Mouse (Mus musculus) heart, embryonic 11.5 days (tissue): ENCODE data around the gene Gm49711. TPM values are rescaled to one million over a fixed set of nuclear protein-coding genes. Genes with fewer than 3 reads are reported as not detected.
"Not testable (repeated sequence)": the region's sequence is repeated elsewhere in the genome, so short reads cannot be mapped to it uniquely, and the experiment has no call there.

Experiments
- ATAC-seq: fragments of 200-750 bp; cut with Nextera tagmentation; replicated peaks from 2 replicates; pipeline ENCODE4 v1.8.0; 2017; ENCODE audit warnings: moderate library complexity; ENCODE audit not compliant: insufficient number of reproducible peaks, low FRiP score, low TSS enrichment
- H3K27ac ChIP-seq: fragments of 300-500 bp; sonication (generic); 2 replicates; pipeline ENCODE4 v1.5.1; 2014; ENCODE audit warnings: mild to moderate bottlenecking, low read depth, low read length
- H3K27me3 ChIP-seq: fragments of 300-500 bp; sonication (generic); 2 replicates; pipeline ENCODE4 v1.6.1; 2014; ENCODE audit warnings: mild to moderate bottlenecking, low read length, mixed read lengths; ENCODE audit not compliant: control insufficient read depth, insufficient read depth
- H3K36me3 ChIP-seq: fragments of 300-500 bp; sonication (generic); 2 replicates; pipeline ENCODE4 v1.6.1; 2014; ENCODE audit warnings: mild to moderate bottlenecking, low read length, moderate library complexity, mixed read lengths; ENCODE audit not compliant: control insufficient read depth, insufficient read depth
- H3K4me1 ChIP-seq: fragments of 300-500 bp; sonication (generic); 2 replicates; pipeline ENCODE4 v1.6.1; 2014; ENCODE audit warnings: low read length; ENCODE audit not compliant: control insufficient read depth, insufficient read depth
- H3K4me2 ChIP-seq: fragments of 300-500 bp; sonication (generic); 2 replicates; pipeline ENCODE4 v1.6.1; 2014; ENCODE audit warnings: mild to moderate bottlenecking, moderate library complexity
- H3K4me3 ChIP-seq: fragments of 300-500 bp; sonication (generic); 2 replicates; pipeline ENCODE4 v1.5.1; 2014; ENCODE audit warnings: low read depth, low read length
- H3K9ac ChIP-seq: fragments of 300-500 bp; sonication (generic); 2 replicates; pipeline ENCODE4 v1.6.1; 2014; ENCODE audit warnings: mild to moderate bottlenecking, low read depth, low read length, moderate library complexity
- H3K9me3 ChIP-seq: fragments of 300-500 bp; sonication (generic); replicated peaks from 2 replicates; pipeline ENCODE4 v1.6.1; 2016; ENCODE audit warnings: low read length; ENCODE audit not compliant: control insufficient read depth
- WGBS: fragments of 180-500 bp; shearing (Covaris S2); extraction: QIAGEN DNeasy Blood & Tissue Kit; methylation state at CpG from one replicate; pipeline ENCODE4 v1.1.7; 2014; ENCODE audit not compliant: insufficient replicate concordance; 5-methylcytosine and 5-hydroxymethylcytosine counted together
- polyA plus RNA-seq: library from polyadenylated mRNA; unstranded; fragments of >200 nt; fragmentation: Nextera tagmentation; extraction: Ambion mirVana; gene quantifications from 2 replicates; pipeline ENCODE4 v1.2.1, GENCODE M21; 2014

Gene Gm49711
- polyA plus RNA-seq, 1 experiment from 2014 or later: 0.20 TPM

GRCm38 (mm10) chr16:92083771-92084453, 25.8 kb downstream of the Gm49711 start:
- ATAC-seq: no peak
- Histone ChIP-seq H3K4me3 (no peak overlapping the region), H3K9me3 (no peaks in the 10 kb centered on the region), H3K4me2 (no peak overlapping the region), H3K27me3 (no peaks in the 10 kb centered on the region), H3K27ac (no peak overlapping the region), H3K36me3 (peaks cover 4% of the 10 kb centered on the region; the same call in 1 of the 2 replicates), H3K9ac (no peak overlapping the region), H3K4me1 (no peaks in the 10 kb centered on the region)
- 82% methylated on average over 10 of the region's 10 CpGs for WGBS

GRCm38 (mm10) chr16:92089225-92089624, 31.1 kb downstream of the Gm49711 start:
- no peak overlapping the region for H3K4me3 ChIP-seq
- H3K27ac ChIP-seq: no peak overlapping the region
- WGBS: 77% methylated on average over 3 of the region's 3 CpGs
- H3K9me3 ChIP-seq: no peaks in the 10 kb centered on the region
- H3K36me3 ChIP-seq: no peaks in the 10 kb centered on the region
- H3K9ac ChIP-seq: no peak overlapping the region
- H3K27me3 ChIP-seq: no peaks in the 10 kb centered on the region
- no peak for ATAC-seq
- H3K4me2 ChIP-seq: no peak overlapping the region
- no peaks in the 10 kb centered on the region for H3K4me1 ChIP-seq

DNA sequence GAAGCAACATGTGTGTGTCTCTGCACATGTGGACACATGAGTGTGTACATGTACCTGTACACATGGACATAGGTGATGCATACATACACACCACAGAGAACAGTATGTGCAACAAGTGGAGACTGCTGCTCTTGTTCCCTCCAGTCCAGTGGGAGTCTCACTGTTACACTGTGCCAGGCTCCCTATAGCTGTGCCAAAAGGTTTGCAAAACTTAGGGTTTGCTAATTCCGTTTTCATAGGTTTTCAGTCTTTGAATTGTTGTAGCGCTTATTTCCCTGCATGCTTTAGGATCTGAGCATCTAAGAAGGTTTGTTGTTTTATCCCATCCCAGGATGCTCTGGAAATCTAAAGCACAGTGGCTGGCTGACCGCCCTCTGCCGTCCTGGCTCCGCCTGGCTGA, 33.8 kb downstream of the Gm49711 start:
- Histone ChIP-seq H3K27ac (no peak overlapping the region), H3K4me3 (no peak overlapping the region), H3K36me3 (no peaks in the 10 kb centered on the region), H3K27me3 (no peaks in the 10 kb centered on the region), H3K4me1 (no peaks in the 10 kb centered on the region), H3K9ac (no peak overlapping the region), H3K4me2 (no peak overlapping the region), H3K9me3 (no peaks in the 10 kb centered on the region)
- ATAC-seq: no peak
- 77% methylated on average over 5 of the region's 5 CpGs for WGBS

- H3K4me2 ChIP-seq: no peak overlapping the region
- no peaks in the 10 kb centered on the region for H3K9me3 ChIP-seq
- H3K36me3 ChIP-seq: no peaks in the 10 kb centered on the region
- H3K4me1 ChIP-seq: no peaks in the 10 kb centered on the region
- no peaks in the 10 kb centered on the region for H3K27me3 ChIP-seq
- WGBS: 87% methylated on average over 10 of the region's 10 CpGs
- no peak overlapping the region for H3K27ac ChIP-seq
- H3K4me3 ChIP-seq: no peak overlapping the region
- ATAC-seq: no peak
- H3K9ac ChIP-seq: no peak overlapping the region
These were observed 40.4 kb downstream of the Gm49711 start for GRCm38 (mm10) chr16:92098351-92099051.

DNA sequence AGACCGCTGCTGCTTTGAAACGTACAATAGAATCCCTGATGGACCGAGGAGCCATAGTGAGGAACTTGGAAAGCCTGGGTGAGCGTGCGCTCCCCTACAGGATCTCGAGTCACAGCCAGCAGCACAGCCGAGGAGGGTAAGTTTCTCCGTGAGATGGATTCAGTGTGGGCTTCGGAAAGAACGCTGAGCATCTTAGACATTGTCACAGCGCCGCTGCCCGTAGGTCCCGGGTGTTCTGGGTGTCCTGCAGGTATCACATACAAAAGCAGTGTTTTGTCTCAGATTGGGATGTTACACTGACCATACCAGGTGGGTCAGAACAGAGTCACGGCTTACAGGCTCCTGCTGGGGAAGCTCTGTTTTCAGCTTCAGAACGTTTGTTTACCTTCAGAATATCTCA, 41.5 kb downstream of the Gm49711 start:
- Histone ChIP-seq H3K4me1 (peaks cover 4% of the 10 kb centered on the region; the same call in 1 of the 2 replicates), H3K36me3 (no peaks in the 10 kb centered on the region), H3K4me3 (no peak overlapping the region), H3K9ac (no peak overlapping the region), H3K9me3 (no peaks in the 10 kb centered on the region), H3K4me2 (no peak overlapping the region), H3K27me3 (no peaks in the 10 kb centered on the region), H3K27ac (no peak overlapping the region)
- no peak for ATAC-seq
- 86% methylated on average over 16 of the region's 16 CpGs for WGBS

- H3K27ac ChIP-seq: no peak overlapping the region
- H3K4me2 ChIP-seq: no peak overlapping the region
- no peak for ATAC-seq
- H3K9ac ChIP-seq: no peak overlapping the region
- 83% methylated on average over 4 of the region's 4 CpGs for WGBS
- no peak overlapping the region for H3K4me3 ChIP-seq
- no peaks in the 10 kb centered on the region for H3K36me3 ChIP-seq
- no peaks in the 10 kb centered on the region for H3K9me3 ChIP-seq
- peaks cover 9% of the 10 kb centered on the region; the same call in 1 of the 2 replicates for H3K4me1 ChIP-seq
- no peaks in the 10 kb centered on the region for H3K27me3 ChIP-seq
These were observed 42.0 kb downstream of the Gm49711 start for GRCm38 (mm10) chr16:92100111-92100510.

- no peak overlapping the region for H3K9ac ChIP-seq
- no peaks in the 10 kb centered on the region for H3K9me3 ChIP-seq
- no peaks in the 10 kb centered on the region for H3K36me3 ChIP-seq
- H3K27me3 ChIP-seq: no peaks in the 10 kb centered on the region
- WGBS: 74% methylated on average over 5 of the region's 5 CpGs
- no peak for ATAC-seq
- H3K27ac ChIP-seq: no peak overlapping the region
- H3K4me2 ChIP-seq: no peak overlapping the region
- no peak overlapping the region for H3K4me3 ChIP-seq
- peaks cover 9% of the 10 kb centered on the region; the same call in 1 of the 2 replicates for H3K4me1 ChIP-seq
These were observed 44.0 kb downstream of the Gm49711 start for GRCm38 (mm10) chr16:92102115-92102514.

GRCm38 (mm10) chr16:92102931-92103330, 44.8 kb downstream of the Gm49711 start:
- not testable (repeated sequence) for H3K4me1 ChIP-seq, H3K4me2 ChIP-seq, H3K27ac ChIP-seq, H3K36me3 ChIP-seq, ATAC-seq, H3K27me3 ChIP-seq, H3K4me3 ChIP-seq, H3K9me3 ChIP-seq, H3K9ac ChIP-seq
- WGBS: 92% methylated on average over 6 of the region's 7 CpGs
